Mouse (Mus musculus) heart, postnatal 0 days (tissue): Measurements from ENCODE around the gene Milr1. TPM values are rescaled to one million over a fixed set of nuclear protein-coding genes. Genes with fewer than 3 reads are reported as not detected.

Experiments
- ATAC-seq: fragments of 200-750 bp; cut with Nextera tagmentation; 2 replicates; pipeline ENCODE4 v1.8.0; 2017; ENCODE audit warnings: low read depth, moderate number of reproducible peaks, moderate library complexity; ENCODE audit not compliant: insufficient read depth
- DNase-seq: peaks from one replicate; pipeline ENCODE4 v3.0.0-alpha.2; 2016; ENCODE audit warnings: low spot score
- H3K27ac ChIP-seq: fragments of 300-500 bp; sonication (generic); 2 replicates; pipeline ENCODE4 v1.5.1; 2014; ENCODE audit warnings: low read depth, mild to moderate bottlenecking
- H3K27me3 ChIP-seq: fragments of 300-500 bp; sonication (generic); 2 replicates; pipeline ENCODE4 v1.6.1; 2014; ENCODE audit warnings: low read length, mixed read lengths; ENCODE audit not compliant: control insufficient read depth, insufficient read depth
- H3K36me3 ChIP-seq: fragments of 300-500 bp; sonication (generic); replicated peaks from 2 replicates; pipeline ENCODE4 v1.6.1; 2014; ENCODE audit warnings: low read length, mixed read lengths; ENCODE audit not compliant: control insufficient read depth, insufficient read depth
- H3K4me1 ChIP-seq: fragments of 300-500 bp; sonication (generic); 2 replicates; pipeline ENCODE4 v1.6.1; 2014; ENCODE audit warnings: antibody characterized with exemption; ENCODE audit not compliant: control insufficient read depth, insufficient read depth
- H3K4me2 ChIP-seq: fragments of 300-500 bp; sonication (generic); 2 replicates; pipeline ENCODE4 v1.6.1; 2014; ENCODE audit warnings: low read depth, mild to moderate bottlenecking, low read length, moderate library complexity
- H3K4me3 ChIP-seq: fragments of 300-500 bp; sonication (generic); 2 replicates; pipeline ENCODE4 v1.5.1; 2014; ENCODE audit warnings: low read depth, low read length
- H3K9ac ChIP-seq: fragments of 300-500 bp; sonication (generic); replicated peaks from 2 replicates; pipeline ENCODE4 v1.6.1; 2014; ENCODE audit warnings: low read depth, low read length, mixed read lengths
- H3K9me3 ChIP-seq: fragments of 300-500 bp; sonication (generic); replicated peaks from 2 replicates; pipeline ENCODE4 v1.6.1; 2016; ENCODE audit warnings: low read length; ENCODE audit not compliant: control insufficient read depth
- CTCF ChIP-seq: IDR thresholded peaks from 2 replicates; pipeline ENCODE4 v1.5.1; 2016; ENCODE audit warnings: antibody characterized with exemption, control low read depth, low read depth
- EP300 ChIP-seq: IDR thresholded peaks from 2 replicates; pipeline ENCODE4 v1.6.1; 2016; ENCODE audit warnings: antibody characterized with exemption, low read depth
- WGBS: fragments of 180-500 bp; shearing (Covaris S2); extraction: QIAGEN DNeasy Blood & Tissue Kit; methylation state at CpG from one replicate; pipeline ENCODE4 v1.1.7; 2014; 5-methylcytosine and 5-hydroxymethylcytosine counted together
- polyA plus RNA-seq: library from polyadenylated mRNA; unstranded; fragments of >200 nt; fragmentation: Nextera tagmentation; extraction: Ambion mirVana; gene quantifications from 2 replicates; pipeline ENCODE4 v1.2.1, GENCODE M21; 2015
- total RNA-seq: library from RNA; depleted of rRNA; stranded (reverse); fragments of >200 nt; gene quantifications from 2 replicates; pipeline ENCODE4 v1.2.3, GENCODE M21; 2014; ENCODE audit warnings: low replicate concordance; rRNA removed

The Milr1 gene
- total RNA-seq = 0.15 TPM in 1 of 2 replicates, not detected in the other
- 0.58 and 0.83 TPM in 2 replicates for polyA plus RNA-seq

GRCm38 (mm10) chr11:106751039-106752018 is at the start of gene Milr1:
Milr1 (plus strand) TSS chr11:106751226.
- peak within 1 kb of the TSS; percentile 9; the same call in 1 of the 2 replicates for H3K4me3 ChIP-seq
- DNase-seq (no peak), ATAC-seq (no peak)
- H3K9ac ChIP-seq = no peak within 1 kb of the TSS
- 74% methylated on average over 17 of the region's 17 CpGs for WGBS
- H3K9me3 ChIP-seq = no peaks in the 10 kb centered on the region
- TF ChIP-seq CTCF (no peak), EP300 (no peak)
- H3K4me1 ChIP-seq = no peaks in the 10 kb centered on the region
- H3K27ac ChIP-seq = peak within 1 kb of the TSS; percentile 46; the same call in 1 of the 2 replicates
- no peaks in the 10 kb centered on the region for H3K27me3 ChIP-seq
- peak within 1 kb of the TSS; percentile 5; the same call in 1 of the 2 replicates for H3K4me2 ChIP-seq
- no peaks in the 10 kb centered on the region for H3K36me3 ChIP-seq

- H3K27ac ChIP-seq = no peak overlapping the region
- DNase-seq (no peak), ATAC-seq (no peak)
- no peaks in the 10 kb centered on the region for H3K9me3 ChIP-seq
- no peak overlapping the region for H3K4me2 ChIP-seq
- no peak overlapping the region for H3K9ac ChIP-seq
- H3K36me3 ChIP-seq = peaks cover 6% of the 10 kb centered on the region; the same call in 1 of the 2 replicates
- WGBS = 71% methylated on average over 9 of the region's 9 CpGs
- H3K4me3 ChIP-seq = no peak overlapping the region
- TF ChIP-seq CTCF (no peak), EP300 (no peak)
- H3K27me3 ChIP-seq = no peaks in the 10 kb centered on the region
- H3K4me1 ChIP-seq = 0 out of 2 replicates have a peak, but pooled peaks cover 4% of the 10 kb centered on the region
These were observed 49.4 kb upstream of the Milr1 start for GRCm38 (mm10) chr11:106701589-106701988.

- TF ChIP-seq CTCF = no peak
- no peak for TF ChIP-seq EP300
- Histone ChIP-seq H3K9ac (no peak overlapping the region), H3K4me3 (no peak overlapping the region), H3K9me3 (no peaks in the 10 kb centered on the region), H3K4me1 (0 out of 2 replicates have a peak, but pooled peaks cover 4% of the 10 kb centered on the region), H3K4me2 (no peak overlapping the region), H3K27me3 (no peaks in the 10 kb centered on the region), H3K36me3 (peaks cover 6% of the 10 kb centered on the region; the same call in 1 of the 2 replicates), H3K27ac (no peak overlapping the region)
- 86% methylated on average over 3 of the region's 3 CpGs for WGBS
- ATAC-seq (no peak), DNase-seq (no peak)
These were observed 48.4 kb upstream of the Milr1 start for GRCm38 (mm10) chr11:106702584-106702983.

- no peaks in the 10 kb centered on the region for H3K9me3 ChIP-seq
- no peaks in the 10 kb centered on the region; the same call in 1 of the 2 replicates for H3K36me3 ChIP-seq
- H3K27me3 ChIP-seq = no peaks in the 10 kb centered on the region
- TF ChIP-seq EP300 = no peak
- no peak overlapping the region for H3K4me3 ChIP-seq
- H3K27ac ChIP-seq = no peak overlapping the region
- ATAC-seq (no peak), DNase-seq (no peak)
- no peak overlapping the region for H3K4me2 ChIP-seq
- H3K9ac ChIP-seq = no peak overlapping the region
- H3K4me1 ChIP-seq = 0 out of 2 replicates have a peak, but pooled peaks cover 4% of the 10 kb centered on the region
- 83% methylated on average over 7 of the region's 7 CpGs for WGBS
These were observed 47.1 kb upstream of the Milr1 start for GRCm38 (mm10) chr11:106703931-106704330.

- Histone ChIP-seq H3K4me1 (0 out of 2 replicates have a peak, but pooled peaks cover 4% of the 10 kb centered on the region), H3K27me3 (no peaks in the 10 kb centered on the region), H3K4me2 (no peak overlapping the region), H3K4me3 (no peak overlapping the region), H3K9me3 (no peaks in the 10 kb centered on the region), H3K27ac (no peak overlapping the region), H3K9ac (no peak overlapping the region), H3K36me3 (no peaks in the 10 kb centered on the region; the same call in 1 of the 2 replicates)
- DNase-seq (no peak), ATAC-seq (no peak)
- TF ChIP-seq CTCF (no peak), EP300 (no peak)
- 62% methylated on average over 9 of the region's 9 CpGs for WGBS
These were observed 46.5 kb upstream of the Milr1 start for GRCm38 (mm10) chr11:106704399-106705111.
